Mouse (Mus musculus) midbrain, embryonic 11.5 days (tissue): Measurements from ENCODE around the gene Adgrf3. TPM values are rescaled to one million over a fixed set of nuclear protein-coding genes. Genes with fewer than 3 reads are reported as not detected.

Source experiments
- ATAC-seq: fragments of 200-750 bp; cut with Nextera tagmentation; 2 replicates; pipeline ENCODE4 v1.8.0; 2017; ENCODE audit warnings: moderate TSS enrichment, moderate library complexity; ENCODE audit not compliant: low FRiP score
- DNase-seq: peaks from one replicate; pipeline ENCODE4 v3.0.0; 2015; ENCODE audit warnings: low spot score; ENCODE audit errors: missing footprints
- H3K27ac ChIP-seq: fragments of 300-500 bp; sonication (generic); 2 replicates; pipeline ENCODE4 v1.5.1; 2014; ENCODE audit warnings: low read depth, low read length
- H3K27me3 ChIP-seq: fragments of 300-500 bp; sonication (generic); 2 replicates; pipeline ENCODE4 v1.6.1; 2014; ENCODE audit warnings: mild to moderate bottlenecking, low read length, moderate library complexity, mixed read lengths; ENCODE audit not compliant: control insufficient read depth, insufficient read depth
- H3K36me3 ChIP-seq: fragments of 300-500 bp; sonication (generic); 2 replicates; pipeline ENCODE4 v1.6.1; 2014; ENCODE audit warnings: mild to moderate bottlenecking, low read length, moderate library complexity, mixed read lengths; ENCODE audit not compliant: control insufficient read depth, insufficient read depth
- H3K4me1 ChIP-seq: fragments of 300-500 bp; sonication (generic); 2 replicates; pipeline ENCODE4 v1.6.1; 2014; ENCODE audit warnings: low read length; ENCODE audit not compliant: control insufficient read depth, insufficient read depth
- H3K4me2 ChIP-seq: fragments of 300-500 bp; sonication (generic); 2 replicates; pipeline ENCODE4 v1.6.1; 2014; ENCODE audit warnings: mild to moderate bottlenecking, moderate library complexity
- H3K4me3 ChIP-seq: fragments of 300-500 bp; sonication (generic); 2 replicates; pipeline ENCODE4 v1.5.1; 2014; ENCODE audit warnings: low read depth, low read length
- H3K9ac ChIP-seq: fragments of 300-500 bp; sonication (generic); 2 replicates; pipeline ENCODE4 v1.6.1; 2014; ENCODE audit warnings: low read length
- H3K9me3 ChIP-seq: fragments of 300-500 bp; sonication (generic); 2 replicates; pipeline ENCODE4 v1.6.1; 2016; ENCODE audit warnings: low read length; ENCODE audit not compliant: control insufficient read depth
- WGBS: fragments of 180-500 bp; shearing (Covaris S2); extraction: QIAGEN DNeasy Blood & Tissue Kit; methylation state at CpG from one replicate; pipeline ENCODE4 v1.1.7; 2014; 5-methylcytosine and 5-hydroxymethylcytosine counted together
- polyA plus RNA-seq: library from polyadenylated mRNA; unstranded; fragments of >200 nt; fragmentation: Nextera tagmentation; extraction: Ambion mirVana; gene quantifications from 2 replicates; pipeline ENCODE4 v1.2.1, GENCODE M21; 2014

Gene Adgrf3
- polyA plus RNA-seq, 1 experiment from 2014 or later = not detected

DNA sequence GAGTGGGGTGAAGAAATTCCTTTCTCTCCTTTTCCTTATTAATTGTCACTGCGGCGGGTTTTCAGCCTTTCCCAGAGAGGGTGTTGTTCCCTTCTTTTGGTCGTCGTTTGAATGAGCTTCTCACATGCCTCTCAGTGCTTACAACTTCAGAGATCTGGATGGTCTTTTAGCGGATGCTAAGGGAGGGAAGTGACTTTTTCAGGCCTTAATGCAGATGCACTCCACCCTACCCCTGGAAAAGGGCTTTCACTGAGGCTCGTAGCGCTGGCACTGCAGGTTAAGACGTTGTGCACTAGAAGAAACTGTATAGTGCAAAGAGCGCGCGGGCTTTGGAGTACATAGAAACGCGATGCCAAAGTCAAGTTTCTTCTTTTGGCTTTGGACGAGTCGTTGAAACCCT lies 27.5 kb upstream of the Adgrf3 start:
- peak overlapping the region; percentile 79 for H3K9ac ChIP-seq
- H3K27ac ChIP-seq = peak overlapping the region; percentile 80
- 4% methylated on average over 15 of the region's 15 CpGs for WGBS
- DNase-seq = peak; percentile 94
- peak overlapping the region; percentile 80 for H3K4me3 ChIP-seq
- no peak for ATAC-seq
- no peaks in the 10 kb centered on the region for H3K9me3 ChIP-seq
- no peaks in the 10 kb centered on the region for H3K36me3 ChIP-seq
- peaks cover 13% of the 10 kb centered on the region for H3K4me1 ChIP-seq
- no peaks in the 10 kb centered on the region for H3K27me3 ChIP-seq
- H3K4me2 ChIP-seq = peak overlapping the region; percentile 83

DNA sequence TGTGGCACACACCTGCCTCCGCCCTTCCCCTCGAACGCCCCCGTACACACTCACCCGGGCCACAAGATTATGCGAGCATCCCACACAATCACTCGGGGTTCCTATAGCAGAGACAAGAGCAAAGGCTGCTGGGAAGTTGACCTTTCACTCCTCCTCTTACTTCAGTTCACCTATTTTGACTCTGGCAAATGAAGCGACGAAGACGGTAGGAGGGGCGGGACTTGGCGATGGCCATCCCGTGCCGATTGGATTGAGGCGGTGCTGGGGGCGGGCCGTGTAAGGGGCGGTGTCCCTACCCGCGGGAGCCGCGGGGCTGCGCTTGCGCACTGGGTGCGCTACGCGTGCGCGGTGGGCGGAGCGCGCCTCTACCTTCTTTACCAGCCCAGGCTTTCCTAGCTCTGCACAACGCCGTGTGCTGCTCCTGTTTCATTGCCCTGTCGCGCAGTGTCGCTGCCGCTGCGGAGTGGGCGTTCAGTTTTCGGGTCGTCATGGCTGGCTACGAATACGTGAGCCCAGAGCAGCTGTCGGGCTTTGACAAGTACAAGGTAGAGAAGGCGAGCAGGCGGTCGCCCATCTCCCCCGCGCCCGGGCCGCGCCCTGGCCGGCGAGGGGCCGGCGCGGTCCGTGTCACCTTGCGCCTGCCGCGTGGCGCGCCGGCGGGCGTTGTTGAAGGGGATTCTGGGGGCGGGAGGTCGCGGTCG lies 26.9 kb upstream of the Adgrf3 start, which contains the start of gene Selenoi:
TSS of gene Selenoi (plus strand) at position 311 of the 701 bp plus-strand sequence.
- no peaks in the 10 kb centered on the region for H3K36me3 ChIP-seq
- H3K4me1 ChIP-seq = peaks cover 13% of the 10 kb centered on the region
- DNase-seq = peak; percentile 100
- peak within 1 kb of the TSS; percentile 79 for H3K9ac ChIP-seq
- peak within 1 kb of the TSS; percentile 80 for H3K4me3 ChIP-seq
- ATAC-seq = peak; percentile 100
- no peaks in the 10 kb centered on the region for H3K27me3 ChIP-seq
- under 1% methylated on average over 71 of the region's 71 CpGs for WGBS
- peak within 1 kb of the TSS; percentile 80 for H3K27ac ChIP-seq
- no peaks in the 10 kb centered on the region for H3K9me3 ChIP-seq
- peak within 1 kb of the TSS; percentile 83 for H3K4me2 ChIP-seq

DNA sequence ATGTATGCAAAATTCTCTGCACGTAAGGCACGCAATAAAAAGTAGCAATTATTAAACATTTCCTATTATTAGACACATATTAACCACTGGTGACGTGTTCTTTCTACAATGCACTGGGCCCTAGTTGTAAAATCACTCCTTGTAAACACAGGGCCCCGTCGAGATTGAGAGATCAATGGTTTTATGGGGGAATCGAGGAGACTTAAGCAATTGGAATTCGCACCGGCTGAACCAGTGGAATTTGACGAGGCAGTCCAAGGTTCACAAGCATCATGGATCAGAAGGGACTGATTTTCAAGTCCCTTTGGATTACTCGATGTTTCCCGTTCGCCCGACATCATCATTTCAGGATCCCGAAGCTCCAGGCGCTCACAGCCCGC lies 26.4 kb upstream of the Adgrf3 start:
- H3K4me3 ChIP-seq = peak overlapping the region; percentile 80
- no peak for DNase-seq
- H3K27me3 ChIP-seq = no peaks in the 10 kb centered on the region
- peak overlapping the region; percentile 67 for H3K9ac ChIP-seq
- H3K27ac ChIP-seq = peak overlapping the region; percentile 33; the same call in 1 of the 2 replicates
- ATAC-seq = no peak
- WGBS = 51% methylated on average over 16 of the region's 16 CpGs
- H3K4me2 ChIP-seq = peak overlapping the region; percentile 52
- no peaks in the 10 kb centered on the region for H3K9me3 ChIP-seq
- H3K36me3 ChIP-seq = no peaks in the 10 kb centered on the region
- peaks cover 13% of the 10 kb centered on the region for H3K4me1 ChIP-seq

DNA sequence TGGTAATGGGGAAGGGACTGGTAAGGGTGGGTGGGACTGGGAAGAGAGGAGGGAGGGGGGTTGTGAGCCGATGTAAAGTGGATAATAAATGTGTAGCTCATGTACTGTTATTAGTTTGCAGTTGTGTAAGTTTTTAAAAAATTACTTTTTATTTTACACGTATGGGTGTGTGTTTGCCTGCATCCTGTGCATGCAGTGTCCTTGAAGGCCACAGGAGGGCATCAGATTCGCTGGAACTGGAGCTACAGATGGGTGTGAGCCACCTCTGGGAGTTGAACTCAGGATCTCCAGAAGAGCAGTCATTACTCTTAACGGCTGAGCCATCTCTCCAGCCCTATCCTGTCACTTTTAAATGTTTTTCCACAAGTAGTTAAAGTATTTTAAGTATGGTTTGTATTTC lies 25.4 kb upstream of the Adgrf3 start:
- no peak overlapping the region for H3K27ac ChIP-seq
- H3K9ac ChIP-seq = no peak overlapping the region
- H3K4me3 ChIP-seq = no peak overlapping the region
- ATAC-seq = no peak
- H3K4me2 ChIP-seq = no peak overlapping the region
- H3K27me3 ChIP-seq = no peaks in the 10 kb centered on the region
- H3K9me3 ChIP-seq = no peaks in the 10 kb centered on the region
- peak; percentile 57 for DNase-seq
- WGBS = 84% methylated on average over 4 of the region's 4 CpGs
- no peaks in the 10 kb centered on the region for H3K36me3 ChIP-seq
- peaks cover 13% of the 10 kb centered on the region for H3K4me1 ChIP-seq

DNA sequence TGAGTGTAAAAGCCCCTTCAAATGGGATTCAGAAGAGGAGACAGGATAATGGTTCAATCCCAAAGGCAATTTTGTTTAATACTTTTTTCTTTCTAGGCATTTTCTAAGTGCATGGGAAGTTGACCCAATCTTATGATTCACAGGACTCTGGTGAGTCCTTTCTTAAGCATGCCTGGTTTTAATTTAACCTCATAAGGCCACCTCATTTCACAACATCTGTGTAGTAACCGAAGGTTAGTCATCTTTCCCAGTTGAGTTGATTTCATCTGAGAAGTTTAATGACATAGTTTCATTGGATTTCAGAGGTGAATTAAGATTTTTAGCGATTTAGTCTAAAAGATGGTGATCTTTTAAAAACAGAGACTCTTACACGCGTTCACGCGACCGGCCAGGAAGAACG lies 17.2 kb upstream of the Adgrf3 start:
- Histone ChIP-seq H3K27ac (no peak overlapping the region), H3K4me1 (no peaks in the 10 kb centered on the region), H3K9ac (no peak overlapping the region), H3K36me3 (no peaks in the 10 kb centered on the region), H3K9me3 (no peaks in the 10 kb centered on the region), H3K4me3 (no peak overlapping the region), H3K27me3 (no peaks in the 10 kb centered on the region), H3K4me2 (no peak overlapping the region)
- DNase-seq (peak; percentile 47), ATAC-seq (no peak)
- WGBS = 97% methylated on average over 8 of the region's 8 CpGs

DNA sequence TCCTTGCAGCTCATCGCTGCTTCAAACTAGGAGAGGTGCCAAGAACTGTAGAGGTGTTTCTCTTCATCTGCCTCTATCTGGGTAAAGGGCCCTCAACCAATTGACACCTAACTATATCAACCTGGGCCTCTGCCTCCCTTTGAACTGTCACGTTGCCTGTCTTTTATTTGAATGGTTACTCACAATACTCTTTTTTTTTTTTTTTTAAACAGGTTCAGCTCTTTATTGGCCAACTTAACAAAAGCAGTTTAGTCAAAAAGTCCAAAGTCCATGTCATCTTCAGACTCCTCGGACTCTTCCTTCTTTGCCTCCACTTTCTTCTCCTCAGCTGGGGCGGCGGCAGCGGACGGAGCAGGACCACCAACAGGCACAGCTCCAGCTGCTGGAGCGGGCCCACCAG lies 15.1 kb upstream of the Adgrf3 start:
- H3K4me1 ChIP-seq = no peaks in the 10 kb centered on the region
- peak; percentile 53 for DNase-seq
- no peak overlapping the region for H3K9ac ChIP-seq
- no peak for ATAC-seq
- WGBS = 89% methylated on average over 8 of the region's 8 CpGs
- no peak overlapping the region for H3K4me3 ChIP-seq
- H3K36me3 ChIP-seq = no peaks in the 10 kb centered on the region
- no peaks in the 10 kb centered on the region for H3K9me3 ChIP-seq
- no peaks in the 10 kb centered on the region for H3K27me3 ChIP-seq
- H3K27ac ChIP-seq = no peak overlapping the region
- no peak overlapping the region for H3K4me2 ChIP-seq

DNA sequence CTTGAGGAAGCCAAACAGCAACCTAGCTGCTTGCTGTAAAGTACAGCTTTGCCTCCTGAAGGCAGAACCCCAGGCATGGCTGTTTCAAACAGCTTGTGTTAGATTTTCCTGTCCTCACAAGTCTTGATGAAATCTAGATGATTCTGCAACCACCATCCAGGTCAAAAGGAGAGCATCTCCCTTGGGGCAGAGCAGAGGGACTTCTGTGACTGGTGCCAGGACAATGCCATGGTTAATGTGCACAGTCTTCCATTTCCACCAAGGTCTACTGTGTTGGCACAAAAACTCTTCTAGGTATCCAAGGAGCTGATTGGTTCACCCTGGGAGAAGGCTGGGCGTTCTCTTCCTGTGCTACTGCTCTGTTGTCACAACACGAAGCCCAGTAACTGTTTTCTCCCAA lies 14.2 kb upstream of the Adgrf3 start:
- Histone ChIP-seq H3K9me3 (no peaks in the 10 kb centered on the region), H3K9ac (no peak overlapping the region), H3K4me2 (no peak overlapping the region), H3K4me3 (no peak overlapping the region), H3K27me3 (no peaks in the 10 kb centered on the region), H3K4me1 (no peaks in the 10 kb centered on the region), H3K27ac (no peak overlapping the region), H3K36me3 (no peaks in the 10 kb centered on the region)
- peak; percentile 33 for DNase-seq
- WGBS = 90% methylated on average over 2 of the region's 2 CpGs
- no peak for ATAC-seq

DNA sequence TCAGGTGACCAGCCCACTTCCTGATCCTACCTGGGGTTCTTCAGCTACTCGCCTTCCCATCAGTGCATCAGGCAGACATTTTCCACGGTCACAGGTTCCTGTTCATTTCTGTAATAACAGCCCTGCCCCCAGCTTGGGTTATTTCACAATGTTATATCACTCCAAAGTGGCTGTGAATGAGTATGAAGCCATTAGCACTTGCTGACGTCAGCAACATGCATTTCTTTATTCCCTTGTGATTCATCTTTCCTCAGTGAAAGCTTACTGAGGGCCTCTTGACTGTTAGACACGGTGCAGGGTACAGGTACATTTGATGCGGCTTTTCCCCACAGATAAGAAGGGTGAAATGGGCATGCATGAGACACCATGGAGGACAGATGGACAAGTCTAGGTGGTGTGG lies 10.4 kb upstream of the Adgrf3 start:
- 83% methylated on average over 5 of the region's 5 CpGs for WGBS
- Histone ChIP-seq H3K27ac (no peak overlapping the region), H3K9ac (no peak overlapping the region), H3K27me3 (no peaks in the 10 kb centered on the region), H3K36me3 (no peaks in the 10 kb centered on the region), H3K4me2 (no peak overlapping the region), H3K9me3 (no peaks in the 10 kb centered on the region), H3K4me1 (no peaks in the 10 kb centered on the region), H3K4me3 (no peak overlapping the region)
- ATAC-seq (no peak), DNase-seq (no peak)

DNA sequence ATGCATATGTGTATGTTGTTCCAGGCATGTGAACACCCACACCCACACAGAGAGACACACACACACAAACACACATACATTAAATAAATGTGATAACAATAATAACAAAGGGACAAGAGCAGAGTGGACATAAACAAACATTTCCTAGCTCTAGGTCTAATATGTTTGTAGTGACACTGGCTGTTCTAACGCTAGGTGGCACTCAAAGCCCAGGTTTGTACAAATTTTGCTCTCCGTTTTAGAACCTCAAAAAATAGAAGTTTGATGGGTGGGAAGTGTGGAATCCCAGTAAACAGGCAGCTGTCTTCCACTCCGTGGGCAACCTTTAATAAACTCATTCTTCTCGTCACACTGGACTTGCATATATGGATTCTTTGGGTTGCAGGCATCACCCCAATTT lies 9.4 kb upstream of the Adgrf3 start:
- no peak for ATAC-seq
- Histone ChIP-seq H3K4me2 (no peak overlapping the region), H3K9ac (no peak overlapping the region)

More for the DNA sequence above, 9.4 kb upstream of the Adgrf3 start:
- WGBS = 13% methylated on average over 4 of the region's 4 CpGs
- Histone ChIP-seq H3K4me1 (no peaks in the 10 kb centered on the region), H3K4me3 (no peak overlapping the region), H3K9me3 (no peaks in the 10 kb centered on the region), H3K27me3 (no peaks in the 10 kb centered on the region), H3K36me3 (no peaks in the 10 kb centered on the region), H3K27ac (no peak overlapping the region)
- peak; percentile 89 for DNase-seq
